Mouse (Mus musculus): ENCODE measurements around the gene Fxyd2.

Fxyd2 gene

GRCm38 (mm10) chr9:45399434-45399833 lies at the start of gene Fxyd2:
Gene Fxyd2 (plus strand): TSS chr9:45399669.
- DNase-seq = no peak

- no peak for DNase-seq
These were observed 49.6 kb upstream of the Fxyd2 start for GRCm38 (mm10) chr9:45349851-45350250.

GRCm38 (mm10) chr9:45355192-45355591 lies 44.3 kb upstream of the Fxyd2 start:
- no peak for DNase-seq

- no peak for DNase-seq
These were observed 41.1 kb upstream of the Fxyd2 start for GRCm38 (mm10) chr9:45358356-45358755.

GRCm38 (mm10) chr9:45362051-45362461 lies 37.4 kb upstream of the Fxyd2 start:
- DNase-seq = peak; percentile 90 to 94

GRCm38 (mm10) chr9:45363639-45364214 lies 35.7 kb upstream of the Fxyd2 start:
- DNase-seq = peak; percentile 73 to 84

- peak; percentile 46 to 68 for DNase-seq
These were observed 31.8 kb upstream of the Fxyd2 start for GRCm38 (mm10) chr9:45367716-45368115.

GRCm38 (mm10) chr9:45368341-45368901 lies 31.0 kb upstream of the Fxyd2 start:
- peak in 1 of 2 experiments; percentile 30 for DNase-seq

- peak; percentile 82 to 86 for DNase-seq
These were observed 29.3 kb upstream of the Fxyd2 start, which contains the start of gene Fxyd6 for GRCm38 (mm10) chr9:45370117-45370561. Gene Fxyd6 (plus strand): TSS chr9:45370185.

- peak; percentile 42 to 56 for DNase-seq
These were observed 28.7 kb upstream of the Fxyd2 start for GRCm38 (mm10) chr9:45370616-45371336.

GRCm38 (mm10) chr9:45371337-45371707 lies 28.1 kb upstream of the Fxyd2 start:
- peak; percentile 81 to 85 for DNase-seq

- no peak for DNase-seq
These were observed 25.6 kb upstream of the Fxyd2 start for GRCm38 (mm10) chr9:45373896-45374295.

- DNase-seq = no peak
These were observed 24.4 kb upstream of the Fxyd2 start for GRCm38 (mm10) chr9:45374988-45375502.

GRCm38 (mm10) chr9:45376427-45376826 lies 23.0 kb upstream of the Fxyd2 start:
- DNase-seq = peak; percentile 55 to 60

GRCm38 (mm10) chr9:45376883-45377282 lies 22.6 kb upstream of the Fxyd2 start:
- peak; percentile 87 to 90 for DNase-seq

- DNase-seq = peak; percentile 88 to 94
These were observed 18.8 kb upstream of the Fxyd2 start for GRCm38 (mm10) chr9:45380411-45381251.

GRCm38 (mm10) chr9:45382336-45382735 lies 17.1 kb upstream of the Fxyd2 start:
- peak; percentile 86 to 91 for DNase-seq

- DNase-seq = peak; percentile 58 to 62
These were observed 16.6 kb upstream of the Fxyd2 start for GRCm38 (mm10) chr9:45382834-45383233.

- peak; percentile 71 to 78 for DNase-seq
These were observed 15.6 kb upstream of the Fxyd2 start for GRCm38 (mm10) chr9:45383883-45384282.

GRCm38 (mm10) chr9:45386698-45387097 lies 12.8 kb upstream of the Fxyd2 start:
- no peak for DNase-seq

GRCm38 (mm10) chr9:45388385-45388994 lies 11.0 kb upstream of the Fxyd2 start:
- DNase-seq = peak; percentile 94 to 97

- no peak for DNase-seq
These were observed 9.9 kb upstream of the Fxyd2 start for GRCm38 (mm10) chr9:45389596-45389995.
